Mouse (Mus musculus) 3T3-L1 (cell line): ENCODE results near the gene Kbtbd7.
"Not testable (repeated sequence)": the region's sequence is repeated elsewhere in the genome, so short reads cannot be mapped to it uniquely, and the experiment has no call there.

Experiments used
- DNase-seq: peaks from one replicate; pipeline ENCODE4 v3.0.0-alpha.2; 2015; ENCODE audit warnings: low read depth, low spot score

The Kbtbd7 gene

GRCm38 (mm10) chr14:79425979-79426729 is at the start of gene Kbtbd7:
Gene Kbtbd7, plus strand, starts transcription at chr14:79426511.
- peak; percentile 75 for DNase-seq

GRCm38 (mm10) chr14:79377041-79377440 is 49.3 kb upstream of the Kbtbd7 start:
- no peak for DNase-seq

GRCm38 (mm10) chr14:79383120-79383519 is 43.2 kb upstream of the Kbtbd7 start:
- DNase-seq = no peak

DNA sequence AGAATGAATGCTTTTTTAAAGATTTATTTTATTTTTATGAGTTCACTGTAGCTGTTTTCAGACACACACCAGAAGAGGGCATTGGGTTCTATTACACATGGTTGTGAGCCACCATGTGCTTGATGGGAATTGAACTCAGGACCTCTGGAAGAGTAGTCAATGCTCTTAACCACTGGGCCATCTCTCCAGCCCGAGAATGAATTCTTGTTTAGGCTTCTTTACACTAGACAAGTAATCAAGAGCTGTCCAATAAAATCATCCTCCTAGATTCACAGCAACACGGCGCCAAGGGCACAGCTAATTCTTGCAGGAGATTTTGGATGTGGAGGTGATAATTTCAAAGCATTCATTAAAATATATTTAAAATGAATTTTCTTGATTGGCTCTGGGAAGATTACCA is 38.0 kb upstream of the Kbtbd7 start:
- no peak for DNase-seq

DNA sequence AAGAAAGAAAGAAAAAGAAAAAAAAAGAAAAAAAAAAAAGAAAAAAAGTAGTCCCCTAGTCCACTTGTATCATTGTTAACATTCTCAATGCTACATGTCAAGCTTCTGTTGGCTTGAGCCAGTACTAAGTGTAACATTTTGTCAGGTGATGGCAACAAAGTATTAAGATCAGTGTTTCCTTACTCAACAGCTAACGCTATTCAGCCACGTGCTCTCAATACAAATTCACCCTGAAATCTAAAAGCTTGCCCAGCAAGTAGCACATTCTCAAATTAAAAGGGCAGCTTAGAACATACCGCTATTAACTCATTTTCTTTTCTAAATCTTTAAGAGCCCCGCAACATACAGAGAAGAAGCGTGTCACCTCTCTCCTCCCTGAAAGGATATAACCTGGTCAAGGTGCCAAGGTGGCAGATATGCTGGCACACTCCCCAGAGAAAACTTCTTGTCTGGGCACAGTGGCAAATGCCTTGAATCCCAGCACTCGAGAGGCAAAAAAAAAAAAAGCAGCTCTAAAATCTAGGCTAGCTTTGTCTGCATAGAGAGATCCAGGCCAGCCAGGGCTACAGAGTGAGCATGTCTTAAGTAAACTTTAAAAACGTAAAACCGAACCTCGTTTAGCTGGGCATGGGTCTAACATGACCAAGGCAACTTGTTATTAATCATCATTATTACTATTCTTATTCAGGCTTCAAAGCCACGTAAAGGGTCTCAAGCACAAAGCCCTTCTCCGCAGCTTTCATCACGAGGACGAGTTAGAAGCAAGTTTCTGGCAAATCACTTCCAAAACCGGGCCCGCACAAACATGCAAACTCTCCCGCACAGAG is 36.7 kb upstream of the Kbtbd7 start:
- DNase-seq = no peak

DNA sequence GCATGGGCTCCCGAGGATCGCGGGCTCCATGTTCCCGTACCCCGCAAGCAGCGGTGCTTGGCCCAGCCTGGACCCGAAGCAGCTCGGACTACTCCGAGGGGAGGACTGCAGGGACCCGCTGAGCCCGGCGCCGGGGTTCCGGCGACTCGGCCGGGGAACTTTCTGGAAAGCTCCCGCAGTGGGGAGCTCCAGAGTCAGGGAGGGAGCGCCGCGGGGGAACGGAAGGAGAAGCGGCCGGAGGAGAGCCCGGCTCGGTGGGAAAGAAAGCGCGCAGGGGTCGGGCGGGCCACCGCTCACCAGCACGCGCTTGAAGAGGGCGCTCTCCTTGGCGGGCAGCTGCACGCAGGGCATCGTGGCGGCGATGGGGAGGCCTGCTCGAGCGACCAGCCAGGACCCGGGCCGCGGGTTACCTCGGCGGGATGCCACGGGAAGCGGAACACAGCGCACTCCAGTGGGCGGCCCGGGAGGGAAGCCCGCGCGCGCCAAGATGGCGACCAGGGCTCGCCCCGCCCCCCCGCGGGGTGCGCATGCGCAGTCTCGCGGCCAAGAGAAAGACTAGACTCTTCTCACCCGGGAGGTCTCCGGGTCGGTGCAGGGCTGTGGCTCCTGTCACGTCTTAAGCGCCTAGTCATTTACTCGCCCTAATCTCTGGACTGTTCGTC is 35.9 kb upstream of the Kbtbd7 start, which contains the start of gene Naa16:
Naa16 (minus strand) TSS at position 514 of the 662 bp plus-strand sequence.
- peak; percentile 86 for DNase-seq

- DNase-seq = peak; percentile 8
Observed at GRCm38 (mm10) chr14:79393289-79393688, 33.0 kb upstream of the Kbtbd7 start.

- peak; percentile 86 for DNase-seq
Observed at GRCm38 (mm10) chr14:79394564-79394963, 31.7 kb upstream of the Kbtbd7 start.

- peak; percentile 71 for DNase-seq
Observed at GRCm38 (mm10) chr14:79397321-79398122, 28.8 kb upstream of the Kbtbd7 start, which contains the start of gene Mtrf1. Gene Mtrf1, plus strand, starts transcription at chr14:79397772.

- no peak for DNase-seq
Observed at GRCm38 (mm10) chr14:79407641-79408040, 18.7 kb upstream of the Kbtbd7 start.

- no peak for DNase-seq
Observed at GRCm38 (mm10) chr14:79409278-79409830, 17.0 kb upstream of the Kbtbd7 start.

GRCm38 (mm10) chr14:79410662-79411061 is 15.6 kb upstream of the Kbtbd7 start:
- DNase-seq = peak; percentile 18

GRCm38 (mm10) chr14:79413121-79413520 is 13.2 kb upstream of the Kbtbd7 start:
- no peak for DNase-seq

GRCm38 (mm10) chr14:79420083-79420685 is 6.1 kb upstream of the Kbtbd7 start:
- DNase-seq = no peak

DNA sequence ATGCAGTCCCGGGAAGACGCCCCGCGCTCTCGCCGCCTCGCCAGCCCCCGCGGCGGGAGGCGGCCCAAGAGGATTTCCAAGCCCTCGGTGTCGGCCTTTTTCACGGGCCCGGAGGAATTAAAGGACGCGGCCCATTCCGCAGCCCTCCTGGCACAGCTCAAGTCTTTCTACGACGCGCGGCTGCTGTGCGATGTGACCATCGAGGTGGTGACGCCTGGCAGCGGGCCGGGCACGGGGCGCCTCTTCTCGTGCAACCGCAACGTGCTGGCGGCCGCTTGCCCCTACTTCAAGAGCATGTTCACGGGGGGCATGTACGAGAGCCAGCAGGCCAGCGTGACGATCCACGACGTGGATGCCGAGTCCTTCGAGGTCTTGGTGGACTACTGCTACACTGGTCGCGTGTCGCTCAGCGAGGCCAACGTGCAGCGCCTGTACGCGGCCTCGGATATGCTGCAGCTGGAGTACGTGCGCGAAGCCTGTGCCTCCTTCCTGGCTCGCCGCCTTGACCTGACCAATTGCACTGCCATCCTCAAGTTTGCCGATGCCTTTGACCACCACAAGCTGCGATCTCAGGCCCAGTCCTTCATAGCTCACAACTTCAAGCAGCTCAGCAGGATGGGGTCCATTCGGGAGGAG is 537 bp downstream of the Kbtbd7 start:
- DNase-seq = not testable (repeated sequence)

DNA sequence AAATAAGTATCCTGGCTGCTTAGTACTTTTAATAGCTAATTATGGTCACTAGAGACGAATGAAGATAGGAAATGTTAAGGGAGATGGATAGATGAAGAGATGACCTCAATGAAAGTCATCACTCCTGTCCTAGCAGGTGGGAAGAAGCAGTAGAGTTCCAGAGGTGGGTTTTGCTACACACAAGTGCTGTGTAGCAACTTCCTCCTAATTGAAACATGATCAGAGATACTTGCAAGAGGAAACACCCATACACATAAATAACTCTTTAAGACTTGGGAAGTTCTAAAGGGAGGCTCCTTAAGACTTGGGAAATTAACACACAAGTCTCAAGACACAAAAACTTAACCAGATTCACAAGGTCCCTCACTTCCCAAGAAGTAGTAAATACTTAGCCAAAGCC is 7.8 kb downstream of the Kbtbd7 start:
- DNase-seq = no peak

DNA sequence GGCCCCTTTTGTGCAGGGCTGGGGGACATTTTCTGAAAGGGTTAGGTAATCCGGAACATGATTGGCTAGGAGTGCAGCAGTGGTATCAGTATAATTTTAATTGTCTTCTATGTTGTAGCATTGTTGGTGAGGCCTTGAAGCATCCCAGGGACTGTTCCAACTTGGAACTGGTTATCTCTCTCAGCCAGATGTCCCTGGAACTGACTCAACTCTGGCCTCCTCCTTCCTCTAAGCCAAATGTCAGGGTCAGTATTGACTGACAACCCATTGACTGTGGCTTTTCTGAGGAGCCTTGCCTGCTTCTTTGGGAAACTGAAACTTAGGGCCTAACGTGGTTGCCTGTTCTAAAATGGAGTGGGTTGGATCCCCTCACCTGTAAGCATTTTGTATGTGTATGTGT is 14.3 kb downstream of the Kbtbd7 start:
- DNase-seq = no peak

DNA sequence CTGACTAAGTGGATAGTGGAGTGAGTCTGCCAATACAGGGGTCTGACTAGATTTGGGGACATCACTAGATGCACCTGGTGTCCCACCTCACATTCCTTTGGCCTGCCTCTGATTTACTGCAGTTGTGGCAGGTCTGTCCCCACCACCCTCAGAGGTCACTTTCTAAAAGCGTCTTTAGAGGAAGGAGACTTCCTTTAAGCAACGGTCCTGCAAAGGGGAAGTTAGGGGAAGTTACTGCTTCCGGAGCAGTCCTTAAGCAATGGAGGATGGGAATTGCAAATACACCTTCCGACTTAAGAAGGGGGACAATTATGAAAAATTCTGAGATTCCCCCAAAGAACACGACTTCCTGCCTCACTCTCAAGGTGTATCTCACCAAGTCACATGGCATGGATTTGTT is 15.1 kb downstream of the Kbtbd7 start:
- DNase-seq = no peak

DNA sequence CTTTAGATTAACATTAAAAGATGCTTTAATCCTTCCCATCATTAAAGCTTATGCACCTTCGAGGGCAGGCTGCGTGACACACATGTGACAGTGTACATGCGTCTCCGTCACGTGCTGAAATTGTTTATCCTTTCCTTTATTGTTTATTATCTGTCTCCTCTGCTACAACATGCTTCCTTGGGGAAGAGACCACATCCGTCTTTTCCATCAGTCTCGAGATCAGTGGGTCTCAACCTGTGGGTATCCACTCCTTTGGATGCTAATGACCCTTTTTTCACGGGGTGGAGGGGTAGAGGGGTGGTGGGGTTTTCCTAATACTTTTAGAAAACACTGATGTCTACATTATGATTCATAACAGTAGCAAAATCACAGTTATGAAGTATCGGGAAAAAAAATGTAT is 18.3 kb downstream of the Kbtbd7 start:
- no peak for DNase-seq

GRCm38 (mm10) chr14:79445055-79445620 is 18.8 kb downstream of the Kbtbd7 start:
- DNase-seq = no peak
